Comparison of ENCODE assay signal across 9 mouse cellular contexts in genomic region chr3:96427311-96427710, GRCm38 (mm10). TPM values are rescaled to one million over a fixed set of nuclear protein-coding genes. Genes with fewer than 3 reads are reported as not detected.
DNase-seq lines count a peak whose midpoint lies in the region; ATAC-seq and TF ChIP-seq lines count a peak whose summit lies in the region.
"Had no signal": no experiment of that assay in that cellular context is flagged by ENCODE, and none has a peak within 500 bp of the region (broad histone marks: within the 10 kb centered on the region; RNA-seq: fewer than 3 reads in every experiment).

No protein-coding gene starts in this region.

- H3K27me3 ChIP-seq in heart, embryonic 16.5 days (ENCODE audit: control insufficient read depth, insufficient read depth, low read length): peaks cover 16% of the 10 kb centered on the region
- H3K27me3 ChIP-seq in heart, adult 2 months (ENCODE audit: control insufficient read depth, insufficient read depth, low read length): peaks cover 4% of the 10 kb centered on the region; the same call in 1 of the 2 replicates
- H3K27me3 ChIP-seq in C2C12 (ENCODE audit: control insufficient read depth, insufficient read depth, insufficient read length): no peaks in the 10 kb centered on the region
- H3K27me3 ChIP-seq in limb, embryonic 15.5 days: peaks cover 15% of the 10 kb centered on the region; the same call in 1 of the 2 replicates

- H3K4me1 ChIP-seq in heart, embryonic 16.5 days (ENCODE audit: control insufficient read depth, insufficient read depth, low read length): 0 out of 2 replicates have a peak, but pooled peaks cover 4% of the 10 kb centered on the region
- no peaks in the 10 kb centered on the region for H3K4me1 ChIP-seq in heart, adult 2 months (ENCODE audit: control insufficient read depth, insufficient read depth, low read length)
- H3K4me1 ChIP-seq in limb, embryonic 15.5 days: no peaks in the 10 kb centered on the region

- no peak for TF ChIP-seq CTCF in heart, adult 2 months (IDR thresholded peaks at IDR 0.05)
- no peak for TF ChIP-seq CTCF in C2C12 (IDR thresholded peaks at IDR 0.05; ENCODE audit: control insufficient read depth, insufficient read depth, insufficient read length)

- H3ac ChIP-seq in C2C12 (ENCODE audit: control insufficient read depth, insufficient read length, low read depth): peak overlapping the region; percentile 24

- no peak for TF ChIP-seq POLR2A in heart, adult 2 months (IDR thresholded peaks at IDR 0.05; ENCODE audit: insufficient read depth, low read depth, low read length)

- 11% methylated on average over 4 of the region's 4 CpGs for WGBS in heart, embryonic 16.5 days
- 22% methylated on average over 4 of the region's 4 CpGs for WGBS in heart, adult 2 months
- 16% methylated on average over 4 of the region's 4 CpGs for WGBS in limb, embryonic 15.5 days

- no peaks in the 10 kb centered on the region for H3K9me3 ChIP-seq in heart, embryonic 16.5 days (replicated peaks; ENCODE audit: control insufficient read depth, low read length)
- no peaks in the 10 kb centered on the region for H3K9me3 ChIP-seq in limb, embryonic 15.5 days

- H3K36me3 ChIP-seq in heart, embryonic 16.5 days (ENCODE audit: control insufficient read depth, insufficient read depth): no peaks in the 10 kb centered on the region
- no peaks in the 10 kb centered on the region for H3K36me3 ChIP-seq in heart, adult 2 months (ENCODE audit: control insufficient read depth, insufficient read depth, low read length)
- no peaks in the 10 kb centered on the region for H3K36me3 ChIP-seq in C2C12 (ENCODE audit: control insufficient read depth, insufficient read depth)
- no peaks in the 10 kb centered on the region for H3K36me3 ChIP-seq in limb, embryonic 15.5 days

- H3K79me3 ChIP-seq in C2C12 (ENCODE audit: low read depth): no peaks in the 10 kb centered on the region

- DNase-seq in heart, adult 2 months: no peak
- DNase-seq in c-Kit-positive CD71-positive TER-119-positive erythroid progenitor cells, embryonic 14.5 days (ENCODE audit: low spot score): peak; percentile 77
- no peak for DNase-seq in lung, postnatal 36 days
- no peak for DNase-seq in Muller cell, postnatal 12 days (ENCODE audit: inconsistent ontology term)
- no peak for DNase-seq in right cerebral cortex, adult 2 months (ENCODE audit: low spot score in 2 of 2)

- H3K4me3 ChIP-seq in heart, embryonic 16.5 days (ENCODE audit: low read length): peak overlapping the region; percentile 30
- H3K4me3 ChIP-seq in heart, adult 2 months: no peak overlapping the region
- peak overlapping the region; percentile 12 for H3K4me3 ChIP-seq in C2C12 (ENCODE audit: insufficient read depth, poor library complexity, severe bottlenecking)
- H3K4me3 ChIP-seq in limb, embryonic 15.5 days: peak overlapping the region; percentile 12; the same call in 1 of the 2 replicates

- H3K4me2 ChIP-seq in heart, embryonic 16.5 days (ENCODE audit: low read depth, low read length): peak overlapping the region; percentile 57
- H3K4me2 ChIP-seq in limb, embryonic 15.5 days: peak overlapping the region; percentile 30

- no peak for ATAC-seq in heart, embryonic 16.5 days (replicated peaks; ENCODE audit: extremely low read depth, insufficient read depth, low FRiP score)
- no peak for ATAC-seq in limb, embryonic 15.5 days (ENCODE audit: insufficient number of reproducible peaks, low FRiP score, low TSS enrichment, low read depth)

- H3K27ac ChIP-seq in heart, embryonic 16.5 days (ENCODE audit: low read length): no peak overlapping the region
- H3K27ac ChIP-seq in heart, adult 2 months: no peak overlapping the region
- H3K27ac ChIP-seq in limb, embryonic 15.5 days: no peak overlapping the region

- no peaks in the 10 kb centered on the region for H3K79me2 ChIP-seq in heart, adult 2 months (replicated peaks; ENCODE audit: control insufficient read depth, insufficient read depth, low read length)
- no peaks in the 10 kb centered on the region for H3K79me2 ChIP-seq in C2C12 (ENCODE audit: control insufficient read depth, insufficient read depth)

- no peak for TF ChIP-seq EP300 in heart, adult 2 months (IDR thresholded peaks at IDR 0.05; ENCODE audit: insufficient read depth, low read depth, low read length)

- intact Hi-C loops in heart, adult 2 months (cut with DNase I): no loop called here

- 0 out of 2 replicates have a peak overlapping the region, but pooled peaks have one; percentile 16 for H3K9ac ChIP-seq in heart, embryonic 16.5 days (ENCODE audit: low read length)
- no peak overlapping the region for H3K9ac ChIP-seq in heart, adult 2 months (ENCODE audit: low read depth, low read length)
- H3K9ac ChIP-seq in limb, embryonic 15.5 days: no peak overlapping the region

TF ChIP-seq in C2C12, 6 proteins besides CTCF, POLR2A, EP300 and RAD21:
- TF ChIP-seq USF1 (IDR thresholded peaks at IDR 0.05; ENCODE audit: low read depth) (no peak), FOSL1 (IDR thresholded peaks at IDR 0.05; ENCODE audit: insufficient read depth, low read length, poor library complexity, severe bottlenecking) (no peak), MYOD1 (IDR thresholded peaks at IDR 0.05; ENCODE audit: control insufficient read depth, insufficient read length, low read depth) (no peak), MYOG (IDR thresholded peaks at IDR 0.05; ENCODE audit: control insufficient read depth, extremely low read depth, insufficient read length) (no peak), CEBPB (IDR thresholded peaks at IDR 0.05; ENCODE audit: low read depth) (no peak), MAX (IDR thresholded peaks at IDR 0.05) (no peak)

RNA-seq across cellular contexts. Expression of gene BC107364, which starts 24.8 kb away (rescaled TPM):
- 1.3 and 1.5 TPM in 2 replicates for polyA plus RNA-seq in heart, embryonic 16.5 days (2015; fragmentation: Nextera tagmentation; extraction: Ambion mirVana)
- total RNA-seq in heart, adult 2 months (2021): not detected
- polyA plus RNA-seq in heart, adult 2 months (2012; rRNA removed): 0.15 TPM in 1 of 2 replicates, not detected in the other
- polyA plus RNA-seq in C2C12 (2012; fragmentation: generic; extraction: Trizol): not detected
- 0.22 and 0.55 TPM in 2 replicates for polyA plus RNA-seq in limb, embryonic 15.5 days (2015; fragmentation: Nextera tagmentation; extraction: Ambion mirVana)
- total RNA-seq: adrenal gland, postnatal 4 days had no signal
